Mouse (Mus musculus): ENCODE data around the gene Igf1. TPM values are rescaled to one million over a fixed set of nuclear protein-coding genes. Genes with fewer than 3 reads are reported as not detected.

Igf1 gene
- polyA plus RNA-seq, 1 experiment from 2014 or later = 25.7 TPM

DNA sequence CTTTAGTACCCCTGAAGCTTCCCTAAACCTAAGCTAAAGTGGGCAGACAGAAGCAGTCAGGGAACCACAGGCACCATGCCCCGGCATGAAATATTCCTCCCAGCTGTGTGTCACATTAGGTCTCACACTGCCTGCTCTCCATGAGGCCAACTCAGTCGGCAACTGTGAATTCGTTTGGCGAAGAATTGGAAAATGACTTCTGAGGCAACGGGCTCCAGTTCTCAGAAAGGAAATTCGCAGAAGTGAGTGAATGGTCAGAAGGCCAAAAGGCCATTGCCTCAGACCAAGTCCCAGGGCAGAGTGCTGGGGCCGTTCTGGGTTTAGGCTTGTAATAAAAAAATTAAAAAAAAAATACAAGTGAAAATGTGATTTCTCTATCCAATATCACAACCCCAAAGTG lies 43.9 kb downstream of the Igf1 start:
- Histone ChIP-seq H3K27me3 (ENCODE audit: control insufficient read depth, insufficient read depth, low read length) (no peaks in the 10 kb centered on the region), H3K4me3 (ENCODE audit: low read depth, low read length) (no peak overlapping the region), H3K27ac (ENCODE audit: low read depth, low read length) (no peak overlapping the region), H3K9me3 (ENCODE audit: control insufficient read depth, low read length) (no peaks in the 10 kb centered on the region), H3K9ac (replicated peaks; ENCODE audit: low read depth, low read length) (no peak overlapping the region), H3K4me2 (ENCODE audit: low read depth, low read length) (no peak overlapping the region), H3K36me3 (ENCODE audit: control insufficient read depth, insufficient read depth, low read length) (no peaks in the 10 kb centered on the region), H3K4me1 (ENCODE audit: control insufficient read depth, insufficient read depth, low read length) (no peaks in the 10 kb centered on the region)
- WGBS = 70% methylated on average over 7 of the region's 7 CpGs
- no peak for ATAC-seq (ENCODE audit: low read depth)

DNA sequence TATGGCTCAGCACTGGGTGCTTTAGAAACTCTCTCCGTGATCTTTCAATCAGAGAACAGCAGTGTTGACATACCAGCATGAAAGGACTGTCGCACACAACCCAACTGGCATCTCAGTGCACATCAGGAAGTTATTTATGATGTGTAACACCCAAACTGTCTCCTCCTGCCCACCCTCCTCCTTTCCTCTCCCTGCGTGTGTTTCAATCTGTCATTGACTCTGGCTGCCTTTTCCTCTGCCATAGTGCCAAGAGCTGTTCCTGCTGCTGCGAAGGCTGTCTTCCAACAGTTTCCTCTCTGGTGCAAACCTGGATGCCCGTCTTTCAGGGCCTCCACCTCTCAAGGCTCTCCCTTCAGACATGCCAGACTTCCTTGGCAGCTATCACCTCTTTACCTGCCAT lies 46.3 kb downstream of the Igf1 start:
- 65% methylated on average over 5 of the region's 5 CpGs for WGBS
- H3K9me3 ChIP-seq (ENCODE audit: control insufficient read depth, low read length) = no peaks in the 10 kb centered on the region
- no peak overlapping the region for H3K4me2 ChIP-seq (ENCODE audit: low read depth, low read length)
- ATAC-seq (ENCODE audit: low read depth) = no peak
- no peak overlapping the region for H3K4me3 ChIP-seq (ENCODE audit: low read depth, low read length)
- H3K4me1 ChIP-seq (ENCODE audit: control insufficient read depth, insufficient read depth, low read length) = no peaks in the 10 kb centered on the region
- no peak overlapping the region for H3K9ac ChIP-seq (replicated peaks; ENCODE audit: low read depth, low read length)
- H3K27ac ChIP-seq (ENCODE audit: low read depth, low read length) = no peak overlapping the region
- no peaks in the 10 kb centered on the region for H3K27me3 ChIP-seq (ENCODE audit: control insufficient read depth, insufficient read depth, low read length)
- H3K36me3 ChIP-seq (ENCODE audit: control insufficient read depth, insufficient read depth, low read length) = no peaks in the 10 kb centered on the region

DNA sequence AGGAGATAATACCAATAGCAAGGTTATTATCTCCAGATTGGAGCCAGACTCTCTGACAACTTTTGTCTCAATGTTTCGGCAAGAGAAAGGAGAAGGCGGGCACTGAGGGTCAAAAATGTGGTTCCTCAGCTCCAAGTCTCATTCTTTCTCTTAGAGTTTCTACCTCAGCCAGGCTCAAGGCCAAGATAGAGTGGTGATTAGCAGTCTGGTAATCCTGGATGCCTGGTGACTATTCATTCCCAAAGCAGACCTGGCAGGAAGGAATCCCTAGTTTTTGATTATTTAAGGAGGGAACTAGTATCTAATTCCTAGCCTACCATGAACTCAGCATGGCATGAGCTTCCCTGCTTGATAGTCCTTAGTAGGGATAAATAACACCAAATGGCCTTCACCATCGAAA lies 47.0 kb downstream of the Igf1 start:
- H3K4me2 ChIP-seq (ENCODE audit: low read depth, low read length) = no peak overlapping the region
- 82% methylated on average over 3 of the region's 3 CpGs for WGBS
- no peaks in the 10 kb centered on the region for H3K27me3 ChIP-seq (ENCODE audit: control insufficient read depth, insufficient read depth, low read length)
- no peak overlapping the region for H3K27ac ChIP-seq (ENCODE audit: low read depth, low read length)
- no peaks in the 10 kb centered on the region for H3K4me1 ChIP-seq (ENCODE audit: control insufficient read depth, insufficient read depth, low read length)
- no peak overlapping the region for H3K4me3 ChIP-seq (ENCODE audit: low read depth, low read length)
- no peaks in the 10 kb centered on the region for H3K36me3 ChIP-seq (ENCODE audit: control insufficient read depth, insufficient read depth, low read length)
- no peaks in the 10 kb centered on the region for H3K9me3 ChIP-seq (ENCODE audit: control insufficient read depth, low read length)
- no peak for ATAC-seq (ENCODE audit: low read depth)
- H3K9ac ChIP-seq (replicated peaks; ENCODE audit: low read depth, low read length) = no peak overlapping the region

DNA sequence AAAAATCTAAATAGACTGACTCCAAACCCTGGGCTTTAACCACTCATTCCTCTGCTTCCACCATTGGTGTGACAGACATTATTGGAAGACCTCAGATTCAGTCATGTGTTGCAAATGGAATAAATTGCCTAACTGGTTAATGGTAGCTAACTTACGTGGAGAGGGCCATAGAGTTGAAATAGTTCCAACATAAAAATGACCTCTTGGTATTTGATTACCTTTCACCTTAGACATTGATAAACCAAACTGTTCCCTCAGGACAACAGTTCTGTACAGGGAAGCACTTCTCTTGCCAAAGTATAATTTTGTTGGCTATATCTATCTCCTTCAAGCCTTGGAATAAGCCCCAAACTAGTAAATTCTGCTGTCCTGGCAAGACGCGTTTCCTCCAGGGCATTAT lies 48.1 kb downstream of the Igf1 start:
- Histone ChIP-seq H3K36me3 (ENCODE audit: control insufficient read depth, insufficient read depth, low read length) (no peaks in the 10 kb centered on the region), H3K9me3 (ENCODE audit: control insufficient read depth, low read length) (no peaks in the 10 kb centered on the region), H3K9ac (replicated peaks; ENCODE audit: low read depth, low read length) (no peak overlapping the region), H3K4me3 (ENCODE audit: low read depth, low read length) (no peak overlapping the region), H3K27me3 (ENCODE audit: control insufficient read depth, insufficient read depth, low read length) (no peaks in the 10 kb centered on the region), H3K27ac (ENCODE audit: low read depth, low read length) (no peak overlapping the region), H3K4me1 (ENCODE audit: control insufficient read depth, insufficient read depth, low read length) (no peaks in the 10 kb centered on the region), H3K4me2 (ENCODE audit: low read depth, low read length) (no peak overlapping the region)
- WGBS = 77% methylated on average over 3 of the region's 3 CpGs
- no peak for ATAC-seq (ENCODE audit: low read depth)

DNA sequence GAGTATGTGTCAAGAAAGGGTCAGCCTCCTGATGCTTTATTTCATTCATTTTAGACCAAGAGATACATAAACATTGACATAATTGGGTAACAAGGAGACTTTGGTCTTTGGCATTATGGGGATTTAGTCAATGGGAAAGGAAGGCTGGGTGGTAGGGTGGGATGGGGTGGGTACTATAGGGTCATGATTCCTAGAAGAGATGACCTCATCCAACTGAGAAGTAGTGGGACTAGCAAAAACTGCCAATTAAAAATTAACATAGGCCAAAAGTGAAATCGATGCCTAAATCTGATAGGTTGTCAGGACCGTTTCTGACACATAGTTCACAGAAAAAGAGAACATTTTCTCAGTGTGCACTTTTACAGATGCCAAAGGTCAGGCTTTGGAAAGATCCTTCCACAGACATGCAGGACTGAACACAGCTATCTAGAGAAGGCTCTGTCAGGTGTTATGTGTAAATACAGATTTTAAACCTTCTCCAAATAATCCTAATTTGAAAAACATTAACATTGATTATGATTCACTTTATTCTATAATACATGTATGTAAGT lies 48.8 kb downstream of the Igf1 start:
- WGBS = 94% methylated on average over 2 of the region's 2 CpGs
- no peak overlapping the region for H3K4me2 ChIP-seq (ENCODE audit: low read depth, low read length)
- no peak overlapping the region for H3K4me3 ChIP-seq (ENCODE audit: low read depth, low read length)
- H3K36me3 ChIP-seq (ENCODE audit: control insufficient read depth, insufficient read depth, low read length) = no peaks in the 10 kb centered on the region
- no peaks in the 10 kb centered on the region for H3K9me3 ChIP-seq (ENCODE audit: control insufficient read depth, low read length)
- H3K27ac ChIP-seq (ENCODE audit: low read depth, low read length) = no peak overlapping the region
- no peaks in the 10 kb centered on the region for H3K27me3 ChIP-seq (ENCODE audit: control insufficient read depth, insufficient read depth, low read length)
- no peak overlapping the region for H3K9ac ChIP-seq (replicated peaks; ENCODE audit: low read depth, low read length)
- ATAC-seq (ENCODE audit: low read depth) = no peak
- no peaks in the 10 kb centered on the region for H3K4me1 ChIP-seq (ENCODE audit: control insufficient read depth, insufficient read depth, low read length)

DNA sequence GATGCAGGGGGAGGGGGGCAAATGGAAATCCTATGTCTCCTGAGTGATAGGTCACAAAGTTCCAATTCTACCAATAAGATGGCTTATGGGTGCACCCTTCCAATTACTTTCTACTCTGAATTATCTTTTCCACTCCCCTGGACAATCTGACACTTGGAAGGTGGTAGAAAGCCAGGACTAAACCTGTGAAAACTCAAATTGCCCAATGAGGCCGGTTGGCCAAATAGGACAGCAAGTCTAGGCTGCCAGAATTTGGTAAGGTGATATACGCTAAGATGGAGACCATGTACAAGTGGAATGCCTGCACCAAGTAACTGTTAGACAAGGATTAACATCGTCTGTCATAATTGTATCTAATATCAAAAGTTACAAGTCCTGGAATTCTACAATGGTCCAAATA lies 55.8 kb downstream of the Igf1 start:
- H3K4me1 ChIP-seq (ENCODE audit: control insufficient read depth, insufficient read depth, low read length) = no peaks in the 10 kb centered on the region
- no peak for ATAC-seq (ENCODE audit: low read depth)
- H3K4me3 ChIP-seq (ENCODE audit: low read depth, low read length) = no peak overlapping the region
- WGBS = 92% methylated on average over 3 of the region's 3 CpGs
- H3K27me3 ChIP-seq (ENCODE audit: control insufficient read depth, insufficient read depth, low read length) = no peaks in the 10 kb centered on the region
- H3K4me2 ChIP-seq (ENCODE audit: low read depth, low read length) = no peak overlapping the region
- H3K27ac ChIP-seq (ENCODE audit: low read depth, low read length) = no peak overlapping the region
- no peak overlapping the region for H3K9ac ChIP-seq (replicated peaks; ENCODE audit: low read depth, low read length)
- no peaks in the 10 kb centered on the region for H3K9me3 ChIP-seq (ENCODE audit: control insufficient read depth, low read length)
- H3K36me3 ChIP-seq (ENCODE audit: control insufficient read depth, insufficient read depth, low read length) = no peaks in the 10 kb centered on the region

DNA sequence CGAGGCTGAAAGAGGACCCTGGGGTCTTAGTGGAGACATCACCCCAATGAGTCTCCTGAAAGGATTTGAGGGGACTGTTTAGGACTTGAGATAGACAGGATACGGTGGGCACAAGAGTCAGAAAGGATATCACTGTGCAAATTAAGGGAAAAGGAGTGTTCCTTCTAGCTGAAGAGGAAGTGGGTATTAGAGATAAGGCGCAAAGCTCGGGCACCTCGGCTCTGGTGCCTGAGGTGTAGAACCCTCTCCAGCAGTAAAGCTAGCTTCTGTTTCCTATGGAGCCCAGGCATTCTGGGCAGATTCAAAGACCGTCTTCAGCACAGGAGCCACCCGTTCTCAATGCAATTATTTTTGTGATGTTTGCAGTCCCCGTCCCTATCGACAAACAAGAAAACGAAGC lies 56.9 kb downstream of the Igf1 start:
- WGBS = 88% methylated on average over 10 of the region's 10 CpGs

DNA sequence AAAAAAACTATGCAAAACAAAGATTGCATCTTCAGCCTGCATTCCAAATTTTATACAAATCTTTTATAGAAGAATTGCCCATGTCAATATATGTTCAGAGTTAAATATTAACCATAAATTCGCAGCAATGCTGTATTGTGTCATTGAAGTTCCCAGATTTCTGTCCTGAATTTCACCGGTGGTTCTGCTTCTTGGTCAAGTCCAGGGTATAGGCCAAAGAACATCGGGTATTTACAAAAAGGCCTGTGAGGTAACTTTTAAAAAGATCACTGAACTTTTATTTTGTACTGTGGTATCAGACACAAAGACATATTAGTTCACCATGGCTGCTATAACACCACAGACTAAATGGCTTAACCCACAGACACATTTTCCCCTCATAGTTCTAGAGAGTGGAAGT lies 57.7 kb downstream of the Igf1 start:
- Histone ChIP-seq H3K9ac (replicated peaks; ENCODE audit: low read depth, low read length) (no peak overlapping the region), H3K36me3 (ENCODE audit: control insufficient read depth, insufficient read depth, low read length) (no peaks in the 10 kb centered on the region), H3K27ac (ENCODE audit: low read depth, low read length) (no peak overlapping the region), H3K9me3 (ENCODE audit: control insufficient read depth, low read length) (no peaks in the 10 kb centered on the region), H3K4me3 (ENCODE audit: low read depth, low read length) (no peak overlapping the region), H3K27me3 (ENCODE audit: control insufficient read depth, insufficient read depth, low read length) (no peaks in the 10 kb centered on the region), H3K4me2 (ENCODE audit: low read depth, low read length) (no peak overlapping the region), H3K4me1 (ENCODE audit: control insufficient read depth, insufficient read depth, low read length) (no peaks in the 10 kb centered on the region)
- 92% methylated on average over 3 of the region's 3 CpGs for WGBS
- ATAC-seq (ENCODE audit: low read depth) = no peak

More for the DNA sequence above, 56.9 kb downstream of the Igf1 start:
- Histone ChIP-seq H3K27ac (ENCODE audit: low read depth, low read length) (no peak overlapping the region), H3K4me1 (ENCODE audit: control insufficient read depth, insufficient read depth, low read length) (no peaks in the 10 kb centered on the region), H3K9ac (replicated peaks; ENCODE audit: low read depth, low read length) (no peak overlapping the region), H3K27me3 (ENCODE audit: control insufficient read depth, insufficient read depth, low read length) (no peaks in the 10 kb centered on the region), H3K4me3 (ENCODE audit: low read depth, low read length) (no peak overlapping the region), H3K9me3 (ENCODE audit: control insufficient read depth, low read length) (no peaks in the 10 kb centered on the region), H3K4me2 (ENCODE audit: low read depth, low read length) (no peak overlapping the region), H3K36me3 (ENCODE audit: control insufficient read depth, insufficient read depth, low read length) (no peaks in the 10 kb centered on the region)
- ATAC-seq (ENCODE audit: low read depth) = no peak

DNA sequence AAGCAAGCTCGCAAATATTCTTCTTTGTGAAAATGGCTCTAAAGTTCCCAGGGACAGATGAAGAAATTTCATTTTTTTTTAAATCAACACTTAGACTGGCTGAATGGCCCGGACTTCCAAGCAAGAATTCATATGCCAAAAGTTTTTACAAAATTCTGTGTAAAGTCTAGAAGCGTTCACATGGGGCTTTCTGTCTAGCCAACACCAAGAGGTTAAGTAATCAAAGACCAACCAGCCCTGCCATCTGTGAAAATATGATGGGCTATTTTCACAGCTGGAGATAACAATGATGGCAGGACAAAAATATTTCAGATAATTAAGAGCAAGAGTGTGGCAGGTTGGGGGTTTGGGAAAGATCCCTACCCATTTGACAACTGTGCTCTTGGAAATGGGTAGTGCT lies 64.2 kb downstream of the Igf1 start:
- Histone ChIP-seq H3K4me1 (ENCODE audit: control insufficient read depth, insufficient read depth, low read length) (0 out of 2 replicates have a peak, but pooled peaks cover 4% of the 10 kb centered on the region), H3K27ac (ENCODE audit: low read depth, low read length) (no peak overlapping the region), H3K9ac (replicated peaks; ENCODE audit: low read depth, low read length) (no peak overlapping the region), H3K4me3 (ENCODE audit: low read depth, low read length) (no peak overlapping the region), H3K27me3 (ENCODE audit: control insufficient read depth, insufficient read depth, low read length) (no peaks in the 10 kb centered on the region), H3K36me3 (ENCODE audit: control insufficient read depth, insufficient read depth, low read length) (no peaks in the 10 kb centered on the region), H3K9me3 (ENCODE audit: control insufficient read depth, low read length) (no peaks in the 10 kb centered on the region), H3K4me2 (ENCODE audit: low read depth, low read length) (no peak overlapping the region)
- WGBS = 88% methylated on average over 3 of the region's 3 CpGs
- ATAC-seq (ENCODE audit: low read depth) = no peak

Measured in neural tube, embryonic 14.5 days (tissue).